Mouse (Mus musculus) MEL (cell line): ENCODE results near the gene Cd164l2. TPM values are rescaled to one million over a fixed set of nuclear protein-coding genes. Genes with fewer than 3 reads are reported as not detected.
A peak's percentile ranks its signal among the peaks of the same experiment; 100 is the strongest.

ENCODE experiments used
- DNase-seq: peaks from one replicate; pipeline ENCODE4 v3.0.0; 2011; ENCODE audit warnings: low read depth, low spot score
- H3K27ac ChIP-seq: 2 replicates; pipeline ENCODE4 v1.5.1; 2012; ENCODE audit warnings: low read depth, mild to moderate bottlenecking, control low read depth, low read length, moderate library complexity; ENCODE audit not compliant: control insufficient read depth
- H3K27me3 ChIP-seq, 2 experiments: fragments of 150-350 bp in 1 of 2; sonication (generic) in 1 of 2; 2 replicates each; pipeline ENCODE4 v1.6.1; 2012; ENCODE audit warnings: low read length in 2 of 2, mild to moderate bottlenecking in 2 of 2, improper control_type of control experiment in 1 of 2, moderate library complexity in 1 of 2; ENCODE audit not compliant: insufficient read depth in 2 of 2, control insufficient read depth in 1 of 2
- H3K36me3 ChIP-seq, 2 experiments: 2 replicates each; pipeline ENCODE4 v1.6.1; 2012 to 2014; ENCODE audit warnings: low read length in 2 of 2, improper control_type of control experiment in 1 of 2, inconsistent platforms in 1 of 2, mild to moderate bottlenecking in 1 of 2; ENCODE audit not compliant: insufficient read depth in 2 of 2, control insufficient read depth in 1 of 2
- H3K4me1 ChIP-seq, 2 experiments: fragments of 150-350 bp in 1 of 2; sonication (generic) in 1 of 2; 2 replicates each; pipeline ENCODE4 v1.6.1; 2012; ENCODE audit warnings: low read length in 2 of 2, improper control_type of control experiment in 1 of 2, mild to moderate bottlenecking in 1 of 2; ENCODE audit not compliant: insufficient read depth in 2 of 2, control insufficient read depth in 1 of 2
- H3K4me3 ChIP-seq, 2 experiments: fragments of 150-350 bp in 1 of 2; sonication (generic) in 1 of 2; 2 replicates each; pipeline ENCODE4 v1.5.1; 2012; ENCODE audit warnings: low read depth in 2 of 2, low read length in 2 of 2, mild to moderate bottlenecking in 2 of 2, moderate library complexity in 2 of 2, control low read depth in 1 of 2, improper control_type of control experiment in 1 of 2; ENCODE audit not compliant: control insufficient read depth in 1 of 2, insufficient read depth in 1 of 2
- H3K79me2 ChIP-seq: 2 replicates; pipeline ENCODE4 v1.6.1; 2012; ENCODE audit warnings: mild to moderate bottlenecking, low read length, moderate library complexity; ENCODE audit not compliant: control insufficient read depth, poor library complexity, insufficient read depth
- H3K9ac ChIP-seq: 2 replicates; pipeline ENCODE4 v1.6.1; 2012; ENCODE audit warnings: low read depth, mild to moderate bottlenecking, control low read depth, low read length, moderate library complexity; ENCODE audit not compliant: control insufficient read depth, poor library complexity, severe bottlenecking
- H3K9me3 ChIP-seq: fragments of 150-350 bp; sonication (generic); replicated peaks from 2 replicates; pipeline ENCODE4 v1.6.1; 2012; ENCODE audit warnings: mild to moderate bottlenecking, low read length, improper control_type of control experiment, moderate library complexity; ENCODE audit not compliant: insufficient read depth
- BHLHE40 ChIP-seq: IDR thresholded peaks from 2 replicates; pipeline ENCODE4 v1.6.1; 2012; ENCODE audit warnings: low read depth, mild to moderate bottlenecking, inconsistent platforms, low read length, improper control_type of control experiment, borderline replicate concordance
- CTCF ChIP-seq, 3 experiments: IDR thresholded peaks in 2 of 3; conservative IDR thresholded peaks in 1 of 3; 2 replicates each; pipeline ENCODE4 v1.5.1; 2011 to 2012; ENCODE audit warnings: low read length in 3 of 3, low read depth in 2 of 3, mild to moderate bottlenecking in 2 of 3, improper control_type of control experiment in 1 of 3, inconsistent platforms in 1 of 3, mixed read lengths in 1 of 3, moderate library complexity in 1 of 3; ENCODE audit not compliant: control insufficient read depth in 1 of 3, insufficient read depth in 1 of 3, poor library complexity in 1 of 3, severe bottlenecking in 1 of 3
- GABPA ChIP-seq: IDR thresholded peaks from 2 replicates; pipeline ENCODE4 v1.6.1; 2012; ENCODE audit warnings: low read depth, mild to moderate bottlenecking, inconsistent platforms, low read length, improper control_type of control experiment, moderate library complexity
- GATA1 ChIP-seq: IDR thresholded peaks from 2 replicates; pipeline ENCODE4 v1.6.1; 2011; ENCODE audit warnings: low read depth, low read length, improper control_type of control experiment
- HCFC1 ChIP-seq: IDR thresholded peaks from 2 replicates; pipeline ENCODE4 v1.6.1; 2012; ENCODE audit warnings: low read depth, mild to moderate bottlenecking, inconsistent platforms, low read length, improper control_type of control experiment, moderate library complexity
- KAT2A ChIP-seq: conservative IDR thresholded peaks from 2 replicates; pipeline ENCODE4 v1.6.1; 2012; ENCODE audit warnings: low read depth, low read length, improper control_type of control experiment, inconsistent platforms
- MXI1 ChIP-seq: IDR thresholded peaks from 2 replicates; pipeline ENCODE4 v1.6.1; 2011; ENCODE audit warnings: mild to moderate bottlenecking, low read depth, low read length, improper control_type of control experiment
- MYB ChIP-seq: IDR thresholded peaks from 2 replicates; pipeline ENCODE4 v1.6.1; 2011; ENCODE audit warnings: mild to moderate bottlenecking, low read depth, low read length, improper control_type of control experiment
- MYC ChIP-seq: IDR thresholded peaks from 2 replicates; pipeline ENCODE4 v1.6.1; 2011; ENCODE audit warnings: low read depth, mild to moderate bottlenecking, low read length, improper control_type of control experiment, moderate library complexity
- NELFE ChIP-seq: IDR thresholded peaks from 2 replicates; pipeline ENCODE4 v1.6.1; 2011; ENCODE audit warnings: low read depth, low read length, improper control_type of control experiment
- POLR2A ChIP-seq, 2 experiments: IDR thresholded peaks; 2 replicates each; pipeline ENCODE4 v1.6.1; 2011 to 2012; ENCODE audit warnings: low read length in 2 of 2, mild to moderate bottlenecking in 2 of 2, control low read depth in 1 of 2, improper control_type of control experiment in 1 of 2, low read depth in 1 of 2, moderate library complexity in 1 of 2; ENCODE audit not compliant: control insufficient read depth in 1 of 2, insufficient read depth in 1 of 2, poor library complexity in 1 of 2
- POLR2AphosphoS2 ChIP-seq: IDR thresholded peaks from 2 replicates; pipeline ENCODE4 v1.6.1; 2011; ENCODE audit warnings: low read length, improper control_type of control experiment
- POLR2AphosphoS5 ChIP-seq: IDR thresholded peaks from 2 replicates; pipeline ENCODE4 v1.6.1; 2012; ENCODE audit warnings: low read depth, borderline replicate concordance, mild to moderate bottlenecking, inconsistent platforms, low read length, moderate library complexity, mixed read lengths
- RCOR1 ChIP-seq: IDR thresholded peaks from 2 replicates; pipeline ENCODE4 v1.6.1; 2012; ENCODE audit warnings: low read depth, mild to moderate bottlenecking, inconsistent platforms, low read length, improper control_type of control experiment
- SMC3 ChIP-seq: IDR thresholded peaks from 2 replicates; pipeline ENCODE4 v1.6.1; 2011; ENCODE audit warnings: low read depth, low read length, improper control_type of control experiment
- TAL1 ChIP-seq: IDR thresholded peaks from 2 replicates; pipeline ENCODE4 v1.6.1; 2012; ENCODE audit warnings: mild to moderate bottlenecking, inconsistent platforms, low read length, moderate library complexity, mixed read lengths
- TBP ChIP-seq: IDR thresholded peaks from 2 replicates; pipeline ENCODE4 v1.8.0; 2011; ENCODE audit warnings: low read depth, low read length, improper control_type of control experiment
- USF1 ChIP-seq: IDR thresholded peaks from 2 replicates; pipeline ENCODE4 v1.6.1; 2014; ENCODE audit warnings: low read depth, mild to moderate bottlenecking, inconsistent platforms, low read length, improper control_type of control experiment, moderate library complexity
- USF2 ChIP-seq, 2 experiments: IDR thresholded peaks; 2 replicates each; pipeline ENCODE4 v1.6.1; 2011 to 2012; ENCODE audit warnings: improper control_type of control experiment in 2 of 2, low read length in 2 of 2, borderline replicate concordance in 1 of 2, inconsistent platforms in 1 of 2, low read depth in 1 of 2, mild to moderate bottlenecking in 1 of 2; ENCODE audit not compliant: insufficient read depth in 1 of 2
- ZMIZ1 ChIP-seq: IDR thresholded peaks from 2 replicates; pipeline ENCODE4 v1.6.1; 2012; ENCODE audit warnings: low read depth, mild to moderate bottlenecking, inconsistent platforms, low read length, improper control_type of control experiment, moderate library complexity
- polyA plus RNA-seq, 2 experiments: library from polyadenylated mRNA; stranded (reverse) in 1 of 2; unstranded in 1 of 2; fragments of >175 nt in 1 of 2; fragments of >200 nt in 1 of 2; gene quantifications; 2 replicates each; pipeline versions ENCODE4 v1.2.1 to v1.2.4; 2012; ENCODE audit warnings: low replicate concordance in 2 of 2, low read depth in 1 of 2; ENCODE audit not compliant: insufficient read length in 2 of 2, insufficient read depth in 1 of 2, missing spikeins in 1 of 2
- total RNA-seq: library from RNA; depleted of rRNA; stranded (reverse); fragments of 300-350 nt; gene quantifications from 2 replicates; pipeline ENCODE4 v1.2.3, GENCODE M21; 2012

Gene Cd164l2
- total and polyA plus RNA-seq, 3 experiments: not detected

- TF ChIP-seq MXI1 (no peak; the same call in 1 of the 2 replicates), USF2 (IDR thresholded peaks at IDR 0.05; ENCODE audit: borderline replicate concordance in 1 of 2, insufficient read depth in 1 of 2, low read depth in 1 of 2, low read length in 2 of 2) (no peak), TBP (peak; percentile 46; the same call in 1 of the 2 replicates), BHLHE40 (no peak), NELFE (peak; percentile 68), CTCF (IDR thresholded peaks at IDR 0.05 in 2 of 3, conservative IDR thresholded peaks at IDR 0.05 in 1 of 3; ENCODE audit: control insufficient read depth in 1 of 3, insufficient read depth in 1 of 3, low read depth in 2 of 3, low read length in 3 of 3, poor library complexity in 1 of 3, severe bottlenecking in 1 of 3) (peak in 2 of 3 experiments; percentile 45 to 64; a peak in 5 of 6 replicates), POLR2A (IDR thresholded peaks at IDR 0.05; ENCODE audit: control insufficient read depth in 1 of 2, insufficient read depth in 1 of 2, low read depth in 1 of 2, low read length in 2 of 2, poor library complexity in 1 of 2) (peak; percentile 70 to 83; a peak in 3 of 4 replicates), KAT2A (no peak), RCOR1 (peak; percentile 55)
Observed at GRCm38 (mm10) chr4:133240934-133241908, 29.3 kb downstream of the Cd164l2 start (continued).

GRCm38 (mm10) chr4:133241910-133242309, 30.0 kb downstream of the Cd164l2 start:
- H3K9ac ChIP-seq: peak overlapping the region; percentile 30
- H3K9me3 ChIP-seq: no peaks in the 10 kb centered on the region
- DNase-seq: no peak
- TF ChIP-seq TAL1: peak; percentile 30
- TF ChIP-seq MYC: no peak
- H3K36me3 ChIP-seq: peaks cover 0 to 42% of the 10 kb centered on the region in 2 experiments; a peak in 2 of 4 replicates
- no peaks in the 10 kb centered on the region for H3K27me3 ChIP-seq
- H3K4me3 ChIP-seq: peak overlapping the region; percentile 75 to 85
- peaks cover 10 to 67% of the 10 kb centered on the region in 2 experiments for H3K4me1 ChIP-seq
- H3K27ac ChIP-seq: peak overlapping the region; percentile 94
- H3K79me2 ChIP-seq: peaks cover 8% of the 10 kb centered on the region

GRCm38 (mm10) chr4:133242710-133243109, 30.8 kb downstream of the Cd164l2 start:
- Histone ChIP-seq H3K9ac (no peak overlapping the region), H3K4me1 (peaks cover 10 to 75% of the 10 kb centered on the region in 2 experiments), H3K4me3 (no peak overlapping the region), H3K79me2 (peaks cover 8% of the 10 kb centered on the region), H3K36me3 (peaks cover 0 to 49% of the 10 kb centered on the region in 2 experiments; a peak in 2 of 4 replicates), H3K27ac (peak overlapping the region; percentile 94), H3K9me3 (no peaks in the 10 kb centered on the region), H3K27me3 (no peaks in the 10 kb centered on the region)
- DNase-seq: no peak
- TF ChIP-seq NELFE (no peak), GATA1 (no peak), ZMIZ1 (no peak), MYB (no peak), POLR2AphosphoS2 (no peak), POLR2A (IDR thresholded peaks at IDR 0.05; ENCODE audit: control insufficient read depth in 1 of 2, insufficient read depth in 1 of 2, low read depth in 1 of 2, low read length in 2 of 2, poor library complexity in 1 of 2) (no peak), HCFC1 (no peak), SMC3 (no peak), USF1 (no peak), POLR2AphosphoS5 (no peak), GABPA (no peak), TBP (no peak)
